Mouse (Mus musculus) ovary, postnatal 36 days (tissue): ENCODE results near the gene Zpr1.

Source experiments
- DNase-seq: peaks from one replicate; pipeline ENCODE4 v3.0.0; 2022; ENCODE audit warnings: low spot score, mixed read lengths

Gene Zpr1

DNA sequence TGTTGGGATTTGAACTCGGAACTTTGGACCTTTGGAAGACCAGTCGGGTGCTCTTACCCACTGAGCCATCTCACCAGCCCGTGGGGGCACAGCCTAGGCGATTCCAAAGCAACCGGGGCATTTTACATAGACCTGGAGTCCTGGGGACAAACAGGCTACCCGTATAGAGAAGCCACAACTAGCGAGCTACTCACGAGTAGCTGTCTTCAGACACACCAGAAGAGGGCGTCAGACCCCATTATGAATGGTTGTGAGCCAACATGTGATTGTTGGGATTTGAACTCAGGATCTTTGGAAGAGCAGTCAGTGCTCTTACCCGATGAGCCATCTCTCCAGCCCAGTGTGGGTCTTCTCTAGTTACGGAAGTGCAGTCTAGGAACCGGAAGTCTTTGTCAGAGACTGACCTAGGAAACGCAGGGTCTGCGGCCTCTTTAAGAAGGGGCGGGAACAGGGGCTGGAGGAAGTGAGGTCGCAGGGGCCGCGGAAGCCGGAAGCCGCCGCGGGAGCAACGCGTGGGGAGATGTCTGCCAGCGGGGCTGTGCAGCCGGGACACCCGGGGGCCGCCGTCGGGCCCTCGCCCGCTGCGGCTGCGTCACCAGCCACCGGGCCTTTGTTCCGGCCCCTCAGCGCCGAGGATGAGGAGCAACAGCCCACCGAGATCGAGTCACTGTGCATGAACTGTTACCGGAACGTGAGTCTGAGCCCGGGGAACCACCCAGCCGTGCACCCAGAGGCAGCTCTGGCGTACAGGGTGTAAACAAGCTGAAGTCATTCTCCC is at the start of gene Zpr1:
Gene Zpr1, plus strand, starts transcription at position 388 of the 778 bp plus-strand sequence.
- DNase-seq = peak; percentile 85

DNA sequence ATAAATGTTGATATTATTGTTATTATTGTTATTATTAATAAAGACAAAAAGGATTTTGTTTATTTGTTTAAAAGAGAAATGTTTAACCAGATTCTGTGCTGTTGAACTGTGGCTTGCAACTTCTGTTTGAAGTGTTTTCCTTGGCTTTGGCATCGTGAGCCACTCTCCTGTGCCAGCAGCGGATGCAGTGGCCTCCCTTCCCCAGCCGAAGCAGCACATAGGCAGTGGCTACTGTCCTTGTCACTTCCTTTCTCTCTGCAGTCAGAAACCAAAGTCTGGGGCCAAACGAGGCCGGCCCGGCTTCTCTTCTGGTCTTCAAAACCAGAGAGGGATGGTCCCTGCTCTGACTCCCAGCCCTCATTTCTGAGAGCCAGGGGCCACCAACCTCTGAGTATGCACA is 49.8 kb upstream of the Zpr1 start:
- DNase-seq = no peak

DNA sequence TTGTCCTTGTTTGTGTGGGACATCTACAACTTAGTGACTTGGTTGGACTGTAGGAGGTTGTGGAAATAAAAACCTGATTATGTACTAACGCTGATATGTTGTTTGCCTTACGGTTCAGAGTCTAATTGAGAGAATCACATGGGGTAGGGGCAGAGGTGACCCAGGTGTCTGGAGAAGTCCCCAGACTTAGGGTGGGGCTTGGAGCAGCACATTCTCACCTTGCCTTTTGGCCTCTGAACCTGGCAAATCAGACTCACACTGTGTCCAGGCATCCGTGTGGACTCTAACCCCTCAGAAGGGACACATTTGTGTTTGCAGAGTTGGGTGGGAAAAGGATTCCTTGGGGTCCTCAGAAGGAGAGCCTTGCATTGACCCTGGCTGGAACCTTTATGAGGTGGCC is 48.8 kb upstream of the Zpr1 start:
- no peak for DNase-seq

DNA sequence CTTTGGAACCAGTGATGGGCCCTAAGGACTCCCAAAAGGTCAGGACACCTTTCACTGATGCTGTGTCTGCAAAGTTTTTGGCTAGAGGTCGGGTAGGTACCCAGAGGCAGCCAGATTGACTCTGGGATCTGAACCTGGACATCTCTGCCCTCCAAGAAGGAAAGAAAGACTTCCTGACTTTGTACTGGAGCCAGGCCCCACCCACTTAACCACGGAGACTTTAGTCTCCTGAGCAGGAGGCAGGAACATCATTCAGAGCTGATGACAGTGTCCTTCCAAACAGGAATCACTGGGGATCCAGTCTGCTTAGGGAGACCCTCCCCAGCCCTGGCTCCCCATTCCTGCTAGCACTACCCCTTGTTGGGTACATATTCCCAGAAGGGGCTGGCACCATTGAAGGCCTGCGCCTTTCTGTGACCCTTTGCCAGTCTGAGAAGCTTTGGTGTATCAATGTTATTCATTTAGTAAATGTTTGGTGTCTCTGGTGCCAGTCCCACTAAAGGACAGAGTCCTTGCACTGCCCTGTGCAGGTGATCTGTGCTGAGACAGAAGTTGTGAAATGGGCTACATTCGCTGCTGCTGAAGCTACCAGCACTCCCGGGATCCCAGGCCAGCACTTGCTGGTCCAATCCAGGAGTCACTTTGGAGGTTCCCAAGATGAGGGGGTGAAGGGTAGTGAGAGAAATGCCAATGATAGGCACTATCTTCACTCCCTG is 47.8 kb upstream of the Zpr1 start:
- no peak for DNase-seq

DNA sequence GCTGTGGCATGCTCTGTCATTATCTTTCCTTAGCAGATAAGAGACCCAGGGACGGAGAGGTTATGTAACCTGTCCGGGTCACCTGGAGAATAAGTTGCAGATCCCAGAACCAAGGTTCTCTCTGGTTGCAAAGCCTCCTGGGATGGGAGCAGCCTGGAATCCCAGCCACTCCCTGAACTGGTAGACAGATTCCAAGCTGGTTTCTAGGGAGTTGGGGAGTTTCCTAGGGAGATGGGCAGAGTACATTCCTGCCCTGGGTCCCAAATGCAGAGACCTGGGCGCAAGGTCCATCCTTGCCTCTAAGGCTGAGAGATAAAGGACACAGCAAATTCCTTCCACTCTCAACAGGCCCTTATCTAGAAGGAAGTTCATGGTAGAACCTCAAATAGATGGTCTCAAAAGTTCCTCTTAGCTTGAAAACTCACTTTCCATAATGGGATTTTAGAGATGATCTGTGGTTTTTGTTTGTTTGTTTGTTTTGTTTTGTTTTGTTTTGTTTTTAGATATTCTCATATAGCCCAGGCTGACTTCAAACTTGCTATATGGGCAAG is 45.7 kb upstream of the Zpr1 start:
- DNase-seq = no peak

DNA sequence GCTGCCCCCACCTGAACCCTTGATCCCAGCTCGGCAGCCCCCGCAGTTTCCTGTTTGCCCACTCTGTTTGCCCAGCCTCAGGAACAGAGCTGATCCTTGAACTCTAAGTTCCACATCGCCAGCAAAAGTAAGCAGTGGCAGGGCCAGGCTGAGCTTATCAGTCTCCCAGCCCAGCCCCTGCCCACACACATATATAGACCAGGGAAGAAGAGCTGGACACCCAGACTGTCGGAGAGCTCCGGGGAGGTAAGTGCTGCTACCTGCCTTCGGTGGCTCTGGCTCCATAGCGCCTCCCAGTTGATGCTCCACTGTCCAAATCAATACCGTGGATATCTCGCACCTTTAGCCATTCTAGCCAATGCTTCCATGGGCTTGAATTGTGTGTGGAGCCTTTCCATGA is 44.4 kb upstream of the Zpr1 start, which contains the start of gene Apoa1:
Gene Apoa1, plus strand, starts transcription at position 90 of the 400 bp plus-strand sequence.
- no peak for DNase-seq

DNA sequence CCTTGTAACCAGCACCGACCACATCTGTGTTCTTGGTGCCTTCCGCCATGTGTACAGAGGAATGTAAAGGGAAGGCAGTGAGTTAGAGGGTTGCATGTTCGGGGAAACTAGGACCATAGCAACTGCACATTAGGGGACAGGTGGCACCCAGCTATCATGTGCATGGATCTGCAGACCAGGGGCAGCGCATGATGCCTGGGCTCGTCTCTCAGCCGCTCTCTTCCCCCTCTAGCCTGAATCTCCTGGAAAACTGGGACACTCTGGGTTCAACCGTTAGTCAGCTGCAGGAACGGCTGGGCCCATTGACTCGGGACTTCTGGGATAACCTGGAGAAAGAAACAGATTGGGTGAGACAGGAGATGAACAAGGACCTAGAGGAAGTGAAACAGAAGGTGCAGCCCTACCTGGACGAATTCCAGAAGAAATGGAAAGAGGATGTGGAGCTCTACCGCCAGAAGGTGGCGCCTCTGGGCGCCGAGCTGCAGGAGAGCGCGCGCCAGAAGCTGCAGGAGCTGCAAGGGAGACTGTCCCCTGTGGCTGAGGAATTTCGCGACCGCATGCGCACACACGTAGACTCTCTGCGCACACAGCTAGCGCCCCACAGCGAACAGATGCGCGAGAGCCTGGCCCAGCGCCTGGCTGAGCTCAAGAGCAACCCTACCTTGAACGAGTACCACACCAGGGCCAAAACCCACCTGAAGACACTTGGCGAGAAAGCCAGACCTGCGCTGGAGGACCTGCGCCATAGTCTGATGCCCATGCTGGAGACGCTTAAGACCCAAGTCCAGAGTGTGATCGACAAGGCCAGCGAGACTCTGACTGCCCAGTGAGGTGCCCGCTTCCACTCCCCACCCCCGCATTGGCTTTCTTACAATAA is 43.1 kb upstream of the Zpr1 start:
- DNase-seq = peak; percentile 85

DNA sequence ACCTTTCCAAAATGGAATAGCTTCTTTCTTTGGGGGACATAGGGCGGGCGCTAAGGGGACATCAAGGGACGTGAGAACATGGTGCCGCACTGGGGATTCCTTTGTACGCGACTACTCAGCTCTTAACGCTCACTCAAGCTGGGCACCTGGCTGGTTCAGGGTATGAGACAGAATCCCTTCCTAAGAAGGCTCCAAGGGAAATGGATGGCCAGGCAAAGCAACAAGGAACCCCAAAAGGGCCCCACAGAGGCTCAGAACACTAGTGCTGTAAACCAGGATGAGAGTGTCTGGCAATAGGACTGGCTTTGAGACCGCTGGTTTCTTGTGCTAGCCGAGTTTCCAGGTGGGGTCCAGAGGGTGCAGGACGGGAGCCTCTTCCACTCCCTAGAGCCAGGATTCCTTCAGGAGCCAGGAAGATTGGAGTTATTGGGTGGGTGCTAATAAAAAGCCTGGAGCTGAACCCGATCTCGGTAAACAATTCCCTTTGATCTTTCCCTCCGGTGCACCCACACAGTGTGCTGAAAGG is 42.4 kb upstream of the Zpr1 start:
- DNase-seq = no peak

DNA sequence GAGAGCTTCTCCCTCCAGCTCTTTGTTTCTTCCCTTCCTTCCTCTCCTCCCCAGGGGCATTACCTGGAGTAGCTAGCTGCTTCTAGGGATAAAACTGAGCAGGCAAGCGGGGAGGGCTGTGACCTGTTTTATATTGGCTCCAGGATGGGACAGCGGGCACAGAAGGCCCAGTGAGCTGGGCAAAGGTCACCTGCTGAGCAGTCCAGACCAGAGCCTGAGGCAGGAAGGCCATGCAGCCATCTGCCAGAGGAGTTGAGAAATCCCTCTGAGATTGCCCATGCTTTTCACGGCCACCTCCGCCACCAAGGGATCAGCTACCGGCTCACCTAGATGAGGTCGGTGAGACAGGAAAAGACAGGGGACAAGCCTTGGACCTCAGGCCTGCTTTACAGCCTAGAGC is 37.7 kb upstream of the Zpr1 start:
- DNase-seq = no peak

DNA sequence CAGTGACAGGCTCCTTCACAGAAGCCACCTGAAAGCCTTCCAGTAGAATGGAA is 37.4 kb upstream of the Zpr1 start, which contains the start of gene Apoc3:
Gene Apoc3, minus strand, starts transcription at position 41 of the 53 bp plus-strand sequence.
- no peak for DNase-seq

DNA sequence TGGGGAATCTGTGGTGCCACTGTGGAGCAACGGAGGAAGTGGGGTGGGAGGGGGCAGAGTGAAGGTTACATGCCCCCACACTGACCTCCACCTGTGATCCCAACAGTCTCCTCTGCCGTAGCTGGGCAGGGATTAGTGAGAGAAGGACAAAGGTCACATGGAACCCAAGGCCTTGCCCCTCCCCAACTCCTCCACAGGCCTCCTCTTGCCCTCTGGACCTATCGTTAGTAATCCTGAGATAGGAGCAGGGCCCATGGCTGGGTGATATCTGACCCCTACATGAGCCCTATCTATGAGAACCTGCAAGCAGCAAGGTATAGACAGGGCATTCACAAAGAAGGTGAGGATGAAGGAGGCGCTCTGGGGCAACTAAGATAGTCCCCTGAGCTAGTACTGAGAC is 37.2 kb upstream of the Zpr1 start:
- DNase-seq = no peak

DNA sequence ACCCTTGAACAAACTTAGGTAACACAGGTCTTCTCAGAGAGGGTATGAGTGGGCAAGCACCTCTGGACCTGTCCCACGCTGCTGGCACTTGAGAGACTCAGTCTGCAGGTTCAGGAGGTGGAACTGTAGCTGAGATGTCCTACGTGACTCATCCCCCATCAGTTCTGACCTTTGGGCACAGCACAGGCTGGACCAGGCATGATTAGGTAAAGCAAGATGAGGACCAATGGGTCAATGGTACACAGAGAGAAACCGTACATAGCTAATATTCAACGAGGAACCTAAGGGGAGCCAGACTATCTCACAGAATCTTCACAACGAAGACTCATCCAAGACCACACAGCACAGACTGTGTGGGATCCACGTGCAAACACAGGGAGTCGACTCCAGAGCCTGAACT is 34.0 kb upstream of the Zpr1 start:
- no peak for DNase-seq

DNA sequence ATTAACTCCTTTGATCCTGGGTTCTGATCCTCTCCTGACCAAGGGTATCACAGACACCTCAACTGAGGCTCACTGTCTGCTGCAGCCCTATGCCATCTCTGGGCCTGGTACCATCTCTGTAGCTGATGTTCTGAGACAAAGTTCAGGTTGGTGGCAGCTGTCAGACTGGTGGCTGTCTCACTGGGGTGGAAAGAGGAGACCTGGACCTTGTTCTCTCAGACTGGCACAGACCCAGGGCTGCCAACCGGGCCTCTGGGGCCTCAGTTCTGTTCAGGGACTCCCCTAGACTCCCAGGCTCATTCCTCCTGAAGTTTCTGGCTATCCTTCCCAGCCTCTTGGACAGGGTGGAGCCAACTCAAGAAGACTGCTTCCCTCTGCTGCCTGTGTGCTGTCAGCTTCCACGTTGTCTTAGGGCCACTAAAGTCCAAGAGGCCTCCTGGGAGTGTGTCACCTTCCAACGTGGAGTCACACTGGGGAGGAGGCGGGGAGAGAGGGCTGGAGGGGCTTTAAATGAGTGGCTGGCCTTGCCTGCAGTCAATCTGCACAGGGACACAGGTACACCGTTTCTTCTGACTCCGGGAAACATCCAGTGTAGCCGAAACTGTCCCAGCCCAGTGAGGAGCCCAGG is 32.2 kb upstream of the Zpr1 start, which contains the start of gene Apoa4:
Gene Apoa4, plus strand, starts transcription at position 171 of the 628 bp plus-strand sequence.
- no peak for DNase-seq

DNA sequence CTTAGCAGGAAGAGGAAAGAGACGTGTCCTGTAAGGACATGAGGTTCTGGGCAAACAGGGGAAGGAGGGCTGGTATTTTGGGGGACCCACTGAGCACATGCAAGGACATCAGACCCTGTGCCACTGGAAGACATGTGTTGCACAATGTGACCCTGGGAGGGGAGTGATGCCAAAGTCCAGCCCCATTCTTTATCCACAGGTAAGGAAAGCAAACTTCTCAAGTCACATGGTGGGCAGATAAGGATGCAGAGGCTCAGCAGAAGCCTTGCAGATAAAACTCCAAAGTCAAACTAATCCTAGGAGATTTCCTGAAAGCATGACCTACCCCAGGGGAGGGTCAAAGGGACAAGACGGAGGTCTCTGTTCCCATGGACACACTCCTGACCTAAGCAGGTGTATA is 31.0 kb upstream of the Zpr1 start:
- DNase-seq = no peak

DNA sequence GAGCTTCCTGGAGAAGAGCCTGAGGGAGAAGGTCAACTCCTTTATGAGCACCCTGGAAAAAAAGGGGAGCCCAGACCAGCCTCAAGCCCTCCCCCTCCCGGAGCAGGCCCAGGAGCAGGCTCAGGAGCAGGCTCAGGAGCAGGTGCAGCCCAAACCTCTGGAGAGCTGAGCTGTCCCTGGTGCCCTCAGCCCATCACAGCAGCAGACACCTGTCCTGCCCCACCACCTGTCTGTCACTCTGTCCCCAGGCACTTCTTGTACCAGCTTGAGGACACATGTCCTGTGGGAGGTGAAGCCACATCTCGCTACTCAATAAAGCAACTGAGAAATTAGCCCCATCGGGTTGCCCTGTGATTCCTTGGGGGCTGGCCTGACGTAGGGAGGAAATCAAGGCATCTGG is 29.7 kb upstream of the Zpr1 start:
- DNase-seq = peak; percentile 39

DNA sequence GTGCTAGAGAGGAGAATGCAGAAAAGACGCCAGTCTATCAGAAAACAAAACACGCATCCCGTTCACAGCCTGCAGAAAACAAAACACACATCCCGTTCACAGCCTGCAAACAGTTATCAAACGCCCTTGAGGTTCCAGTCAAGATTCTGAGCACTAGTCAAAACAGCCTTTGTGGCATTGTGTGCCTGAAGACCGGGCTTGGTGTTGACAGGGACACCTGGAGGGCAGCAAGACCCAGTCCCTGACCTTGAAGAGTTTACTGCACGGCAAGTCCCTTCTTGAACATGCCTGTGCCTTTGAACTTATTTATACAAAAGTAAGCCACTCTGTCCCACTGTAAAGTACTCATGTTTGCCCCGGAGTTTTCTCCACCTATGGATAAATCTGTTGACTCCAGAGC is 29.3 kb upstream of the Zpr1 start:
- DNase-seq = peak; percentile 52

DNA sequence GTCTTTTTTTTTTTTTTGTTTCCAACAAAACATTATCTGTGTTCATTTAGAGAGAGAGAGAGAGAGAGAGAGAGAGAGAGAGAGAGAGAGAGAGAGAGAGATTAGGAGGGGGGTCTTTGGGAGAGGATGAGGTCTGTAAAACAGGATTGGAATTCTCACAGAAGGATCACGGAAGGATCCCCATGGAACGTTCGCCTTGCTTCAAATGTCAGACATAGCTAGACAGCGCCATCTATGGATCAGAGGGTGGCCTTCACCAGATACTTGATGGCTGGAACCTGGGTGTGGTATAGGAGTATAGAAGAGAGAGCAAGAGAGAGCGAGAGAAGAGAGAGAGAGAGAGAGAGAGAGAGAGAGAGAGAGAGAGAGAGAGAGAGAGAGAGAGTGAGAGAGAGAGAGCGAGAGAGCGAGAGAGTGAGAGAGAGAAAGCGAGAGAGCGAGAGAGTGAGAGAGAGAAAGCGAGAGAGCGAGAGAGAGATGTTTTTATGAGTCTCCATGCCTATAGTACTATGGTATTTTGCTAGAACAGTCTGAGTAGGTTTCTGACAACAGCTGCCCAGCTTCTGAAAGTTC is 26.0 kb upstream of the Zpr1 start:
- no peak for DNase-seq

DNA sequence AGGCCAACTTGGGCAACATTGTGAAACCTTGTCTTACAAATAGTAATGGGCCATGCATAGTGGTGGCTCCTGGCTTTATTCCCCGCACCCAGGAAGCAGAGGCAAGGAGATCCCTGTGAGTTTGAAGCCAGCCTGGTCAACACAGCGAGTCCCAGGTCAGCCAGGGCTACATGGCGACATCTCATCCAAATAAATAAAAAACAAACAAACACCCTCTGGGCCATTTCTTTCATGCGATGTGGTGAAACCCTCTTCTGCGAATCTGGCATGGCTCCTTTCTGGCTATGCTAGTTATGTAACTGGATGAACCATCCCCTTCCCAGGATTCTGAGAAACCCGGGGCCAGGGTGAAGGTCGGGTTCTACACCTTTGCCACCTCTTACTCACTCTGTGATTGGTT is 16.7 kb upstream of the Zpr1 start:
- no peak for DNase-seq

DNA sequence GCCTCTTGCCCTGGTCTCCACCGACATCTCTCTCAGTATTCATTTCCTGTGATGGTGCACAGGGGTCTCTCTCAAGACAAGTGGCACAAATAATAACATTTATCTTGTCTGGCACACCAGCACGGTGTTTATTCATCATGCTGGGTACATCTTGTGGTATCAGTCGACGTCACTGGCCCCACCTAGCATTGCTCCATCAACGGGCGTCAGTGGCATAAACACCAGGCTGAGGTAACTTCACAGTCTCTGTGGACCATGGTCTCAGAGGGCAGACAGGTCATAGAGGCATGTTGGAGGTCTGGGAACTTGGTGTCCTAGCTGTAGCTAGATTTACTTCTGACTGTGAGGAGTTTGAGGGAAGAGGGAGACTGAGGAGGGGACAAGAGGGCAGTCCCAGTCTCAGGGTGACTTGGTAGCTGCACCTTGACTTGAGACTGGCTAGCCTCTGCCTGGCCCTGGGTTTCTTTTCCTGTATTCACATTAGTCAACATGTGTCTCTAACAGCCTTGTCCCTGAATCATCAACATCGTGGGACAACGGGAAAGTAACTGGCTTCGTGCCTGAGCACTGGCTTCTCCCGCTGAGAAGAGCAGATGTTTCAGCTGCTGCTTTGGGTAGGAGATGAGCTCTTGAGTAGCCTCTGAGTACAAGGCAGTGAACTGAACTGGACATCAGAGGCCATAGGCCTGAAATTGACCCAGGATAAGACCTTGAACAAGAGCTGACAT is 16.0 kb upstream of the Zpr1 start:
- no peak for DNase-seq

DNA sequence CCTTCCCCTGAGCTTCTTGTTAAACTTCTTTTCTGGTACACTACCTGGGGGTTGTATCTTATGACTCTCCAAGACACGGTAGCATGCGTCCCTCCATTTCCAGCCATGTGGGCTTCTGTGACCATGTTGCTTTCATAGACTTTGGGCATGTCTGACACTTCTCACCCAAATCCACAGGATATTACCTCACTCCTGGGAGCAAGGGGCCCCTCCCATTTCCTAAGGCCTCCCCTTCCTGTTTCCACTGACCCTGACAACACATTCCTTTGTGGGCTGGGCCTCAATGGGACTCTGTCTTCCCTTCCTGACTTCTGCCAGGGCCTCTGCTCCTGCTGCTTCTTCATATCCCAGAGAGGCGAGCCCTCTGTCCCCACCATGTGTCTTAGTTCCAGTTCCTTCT is 15.3 kb upstream of the Zpr1 start:
- no peak for DNase-seq

DNA sequence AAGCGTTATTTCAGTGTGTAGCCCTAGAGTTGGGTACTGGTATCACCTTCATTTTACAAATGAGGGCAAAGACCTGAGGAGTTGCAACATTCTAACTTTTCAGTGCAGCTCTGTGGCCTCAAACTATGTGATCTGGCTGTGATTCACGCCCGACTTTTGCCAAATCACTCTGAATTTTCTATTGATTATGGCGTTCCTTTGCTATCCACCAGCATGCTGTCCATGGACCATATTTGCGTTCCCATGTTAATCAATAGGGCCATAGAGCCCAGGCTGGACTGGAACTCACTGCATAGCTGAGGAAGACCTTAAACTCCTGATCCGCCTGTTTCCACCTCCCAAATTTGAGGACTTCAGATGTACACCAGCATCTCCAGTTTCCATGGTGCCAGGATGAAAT is 13.8 kb upstream of the Zpr1 start:
- DNase-seq = no peak
